9 mouse cellular contexts compared by ENCODE assay signal in the genomic region with DNA sequence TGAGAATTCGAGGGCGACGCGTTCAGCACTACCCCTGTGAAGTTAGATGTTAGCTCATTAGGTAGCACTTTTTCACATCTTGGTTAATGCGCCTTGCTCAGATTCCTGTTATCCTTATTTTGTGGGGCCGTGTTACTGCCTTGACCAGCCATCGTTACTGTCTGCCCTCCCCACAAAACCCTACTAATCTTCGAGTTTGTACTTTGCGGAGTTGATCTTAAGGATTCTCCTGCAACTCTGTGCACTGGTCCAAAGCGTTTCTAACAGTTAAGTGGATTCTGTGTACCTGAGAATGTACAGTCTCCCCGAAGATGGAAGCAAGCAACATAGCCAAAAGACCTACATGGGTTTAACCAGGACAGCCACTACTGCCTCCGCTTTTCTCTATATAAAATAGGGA.
A peak's percentile ranks its signal among the peaks of the same experiment; 100 is the strongest.
DNase-seq lines count a peak whose midpoint lies in the region; ATAC-seq and TF ChIP-seq lines count a peak whose summit lies in the region.
"Had no signal": no experiment of that assay in that cellular context is flagged by ENCODE, and none has a peak within 500 bp of the region (broad histone marks: within the 10 kb centered on the region; RNA-seq: fewer than 3 reads in every experiment).

No protein-coding gene starts in this region.

- DNase-seq in lung, postnatal 0 days (ENCODE audit: low spot score) = no peak
- DNase-seq in lung, adult 18-20 months = no peak
- DNase-seq in forebrain, embryonic 14.5 days (ENCODE audit: low spot score) = no peak
- no peak for DNase-seq in adrenal gland, postnatal 4 days (ENCODE audit: low spot score in 2 of 2)
- DNase-seq in gastrocnemius, postnatal 14 days = no peak
- DNase-seq: adrenal gland, postnatal 10 days; right cerebral cortex, postnatal 14 days had no signal

- ATAC-seq in lung, postnatal 0 days = no peak
- no peak for ATAC-seq in forebrain, embryonic 14.5 days
- no peak for ATAC-seq in limb, embryonic 15.5 days (ENCODE audit: insufficient number of reproducible peaks, low FRiP score, low TSS enrichment, low read depth)
- ATAC-seq in stomach, embryonic 15.5 days (ENCODE audit: insufficient read depth, low FRiP score, low read depth) = no peak

- intact Hi-C loops in gastrocnemius, postnatal 14 days (cut with DNase I; ENCODE audit: low total_unique reads) = loop anchor here (5.0 kb wide), 1 partner anchor 69 kb away; a partner anchor contains a TSS

- H3K27ac ChIP-seq in lung, postnatal 0 days (ENCODE audit: low read length) = peak overlapping the region; percentile 79; the same call in 1 of the 2 replicates
- peak overlapping the region; percentile 90; the same call in 1 of the 2 replicates for H3K27ac ChIP-seq in forebrain, embryonic 14.5 days (ENCODE audit: low read depth, low read length)
- peak overlapping the region; percentile 92 for H3K27ac ChIP-seq in limb, embryonic 15.5 days
- H3K27ac ChIP-seq in stomach, embryonic 15.5 days = peak overlapping the region; percentile 94

- H3K36me3 ChIP-seq in lung, postnatal 0 days (ENCODE audit: insufficient read depth, low read length) = no peaks in the 10 kb centered on the region
- peaks cover 4% of the 10 kb centered on the region for H3K36me3 ChIP-seq in forebrain, embryonic 14.5 days (ENCODE audit: control insufficient read depth, insufficient read depth, low read length)
- H3K36me3 ChIP-seq in limb, embryonic 15.5 days = 0 out of 2 replicates have a peak, but pooled peaks cover 4% of the 10 kb centered on the region
- H3K36me3 ChIP-seq in stomach, embryonic 15.5 days = no peaks in the 10 kb centered on the region

- H3K4me1 ChIP-seq in lung, postnatal 0 days (ENCODE audit: insufficient read depth, low read depth, low read length) = no peaks in the 10 kb centered on the region
- H3K4me1 ChIP-seq in forebrain, embryonic 14.5 days (ENCODE audit: control insufficient read depth, insufficient read depth, low read length) = peaks cover 28% of the 10 kb centered on the region
- peaks cover 20% of the 10 kb centered on the region for H3K4me1 ChIP-seq in limb, embryonic 15.5 days
- peaks cover 22% of the 10 kb centered on the region for H3K4me1 ChIP-seq in stomach, embryonic 15.5 days

- H3K4me3 ChIP-seq in lung, postnatal 0 days (ENCODE audit: low read depth, low read length) = peak overlapping the region; percentile 90
- peak overlapping the region; percentile 76 for H3K4me3 ChIP-seq in forebrain, embryonic 14.5 days (ENCODE audit: low read depth, low read length)
- H3K4me3 ChIP-seq in limb, embryonic 15.5 days = peak overlapping the region; percentile 82
- H3K4me3 ChIP-seq in stomach, embryonic 15.5 days (replicated peaks) = peak overlapping the region; percentile 85

- no peaks in the 10 kb centered on the region for H3K9me3 ChIP-seq in lung, postnatal 0 days (ENCODE audit: low read length)
- no peaks in the 10 kb centered on the region for H3K9me3 ChIP-seq in forebrain, embryonic 14.5 days (replicated peaks; ENCODE audit: control insufficient read depth, low read length)
- H3K9me3 ChIP-seq in limb, embryonic 15.5 days = no peaks in the 10 kb centered on the region
- H3K9me3 ChIP-seq in stomach, embryonic 15.5 days = no peaks in the 10 kb centered on the region

- H3K9ac ChIP-seq in lung, postnatal 0 days (replicated peaks; ENCODE audit: low read depth) = no peak overlapping the region; the same call in 1 of the 2 replicates
- peak overlapping the region; percentile 95; the same call in 1 of the 2 replicates for H3K9ac ChIP-seq in forebrain, embryonic 14.5 days (ENCODE audit: low read length)
- peak overlapping the region; percentile 50; the same call in 1 of the 2 replicates for H3K9ac ChIP-seq in limb, embryonic 15.5 days
- H3K9ac ChIP-seq in stomach, embryonic 15.5 days = peak overlapping the region; percentile 44; the same call in 1 of the 2 replicates

- no peak for TF ChIP-seq EP300 in lung, postnatal 0 days (IDR thresholded peaks at IDR 0.05)

- H3K4me2 ChIP-seq in lung, postnatal 0 days (replicated peaks; ENCODE audit: low read depth, low read length) = peak overlapping the region; percentile 88
- peak overlapping the region; percentile 63 for H3K4me2 ChIP-seq in forebrain, embryonic 14.5 days (ENCODE audit: low read length)
- H3K4me2 ChIP-seq in limb, embryonic 15.5 days = peak overlapping the region; percentile 81
- H3K4me2 ChIP-seq in stomach, embryonic 15.5 days = peak overlapping the region; percentile 84

- no peaks in the 10 kb centered on the region for H3K27me3 ChIP-seq in lung, postnatal 0 days (replicated peaks; ENCODE audit: insufficient read depth, low read length)
- H3K27me3 ChIP-seq in forebrain, embryonic 14.5 days (replicated peaks; ENCODE audit: control insufficient read depth, insufficient read depth, low read length) = no peaks in the 10 kb centered on the region
- H3K27me3 ChIP-seq in limb, embryonic 15.5 days = no peaks in the 10 kb centered on the region
- no peaks in the 10 kb centered on the region for H3K27me3 ChIP-seq in stomach, embryonic 15.5 days (replicated peaks)

- 20% methylated on average over 12 of the region's 12 CpGs for WGBS in lung, postnatal 0 days
- WGBS in forebrain, embryonic 14.5 days = 10% methylated on average over 12 of the region's 12 CpGs
- WGBS in limb, embryonic 15.5 days = 9% methylated on average over 12 of the region's 12 CpGs
- WGBS in stomach, embryonic 15.5 days = 19% methylated on average over 12 of the region's 12 CpGs

- TF ChIP-seq CTCF in lung, postnatal 0 days (IDR thresholded peaks at IDR 0.05) = no peak
